Mouse (Mus musculus): Measurements from ENCODE around the gene Kif3a.
"Not testable (repeated sequence)": the region's sequence is repeated elsewhere in the genome, so short reads cannot be mapped to it uniquely, and the experiment has no call there.

Gene Kif3a

GRCm38 (mm10) chr11:53543021-53543420, 24.2 kb upstream of the Kif3a start:
- DNase-seq (ENCODE audit: low spot score in 2 of 2) = no peak

- DNase-seq (ENCODE audit: low spot score in 2 of 2) = no peak
Measured at GRCm38 (mm10) chr11:53546271-53546670, 20.9 kb upstream of the Kif3a start.

GRCm38 (mm10) chr11:53547566-53547965, 19.6 kb upstream of the Kif3a start:
- DNase-seq (ENCODE audit: low spot score in 2 of 2) = no peak

- DNase-seq (ENCODE audit: low spot score in 2 of 2) = no peak
Measured at GRCm38 (mm10) chr11:53548036-53548605, 19.1 kb upstream of the Kif3a start.

GRCm38 (mm10) chr11:53550714-53551113, 16.5 kb upstream of the Kif3a start:
- DNase-seq (ENCODE audit: low spot score in 2 of 2) = no peak

- no peak for DNase-seq (ENCODE audit: low spot score in 2 of 2)
Measured at GRCm38 (mm10) chr11:53551754-53552153, 15.4 kb upstream of the Kif3a start.

- not testable (repeated sequence) for DNase-seq (ENCODE audit: low spot score in 2 of 2)
Measured at GRCm38 (mm10) chr11:53556529-53556928, 10.7 kb upstream of the Kif3a start.

GRCm38 (mm10) chr11:53557992-53558391, 9.2 kb upstream of the Kif3a start:
- not testable (repeated sequence) for DNase-seq (ENCODE audit: low spot score in 2 of 2)

GRCm38 (mm10) chr11:53559980-53560379, 7.2 kb upstream of the Kif3a start:
- not testable (repeated sequence) for DNase-seq (ENCODE audit: low spot score in 2 of 2)

GRCm38 (mm10) chr11:53561986-53562385, 5.2 kb upstream of the Kif3a start:
- DNase-seq (ENCODE audit: low spot score in 2 of 2) = no peak

- no peak for DNase-seq (ENCODE audit: low spot score in 2 of 2)
Measured at GRCm38 (mm10) chr11:53566646-53567045, 533 bp upstream of the Kif3a start.

- DNase-seq (ENCODE audit: low spot score in 2 of 2) = no peak
Measured at GRCm38 (mm10) chr11:53580562-53580961, 13.4 kb downstream of the Kif3a start.

- no peak for DNase-seq (ENCODE audit: low spot score in 2 of 2)
Measured at GRCm38 (mm10) chr11:53583151-53583550, 16.0 kb downstream of the Kif3a start.

- DNase-seq (ENCODE audit: low spot score in 2 of 2) = no peak
Measured at GRCm38 (mm10) chr11:53584849-53585248, 17.7 kb downstream of the Kif3a start.

GRCm38 (mm10) chr11:53585510-53585909, 18.3 kb downstream of the Kif3a start:
- no peak for DNase-seq (ENCODE audit: low spot score in 2 of 2)

GRCm38 (mm10) chr11:53588279-53588678, 21.1 kb downstream of the Kif3a start:
- DNase-seq (ENCODE audit: low spot score in 2 of 2) = no peak

- DNase-seq (ENCODE audit: low spot score in 2 of 2) = peak in 1 of 2 experiments; percentile 7
Measured at GRCm38 (mm10) chr11:53590368-53590768, 23.2 kb downstream of the Kif3a start.

GRCm38 (mm10) chr11:53591116-53591515, 23.9 kb downstream of the Kif3a start:
- DNase-seq (ENCODE audit: low spot score in 2 of 2) = no peak

GRCm38 (mm10) chr11:53604983-53605382, 37.8 kb downstream of the Kif3a start:
- no peak for DNase-seq (ENCODE audit: low spot score in 2 of 2)

GRCm38 (mm10) chr11:53605609-53606008, 38.4 kb downstream of the Kif3a start:
- DNase-seq (ENCODE audit: low spot score in 2 of 2) = no peak

- DNase-seq (ENCODE audit: low spot score in 2 of 2) = no peak
Measured at GRCm38 (mm10) chr11:53609231-53609630, 42.1 kb downstream of the Kif3a start.

- no peak for DNase-seq (ENCODE audit: low spot score in 2 of 2)
Measured at GRCm38 (mm10) chr11:53609672-53610071, 42.5 kb downstream of the Kif3a start.

GRCm38 (mm10) chr11:53615172-53615571, 48.0 kb downstream of the Kif3a start:
- DNase-seq (ENCODE audit: low spot score in 2 of 2) = no peak

- DNase-seq (ENCODE audit: low spot score in 2 of 2) = no peak
Measured at GRCm38 (mm10) chr11:53615575-53615974, 48.4 kb downstream of the Kif3a start.
